In the genomic region with DNA sequence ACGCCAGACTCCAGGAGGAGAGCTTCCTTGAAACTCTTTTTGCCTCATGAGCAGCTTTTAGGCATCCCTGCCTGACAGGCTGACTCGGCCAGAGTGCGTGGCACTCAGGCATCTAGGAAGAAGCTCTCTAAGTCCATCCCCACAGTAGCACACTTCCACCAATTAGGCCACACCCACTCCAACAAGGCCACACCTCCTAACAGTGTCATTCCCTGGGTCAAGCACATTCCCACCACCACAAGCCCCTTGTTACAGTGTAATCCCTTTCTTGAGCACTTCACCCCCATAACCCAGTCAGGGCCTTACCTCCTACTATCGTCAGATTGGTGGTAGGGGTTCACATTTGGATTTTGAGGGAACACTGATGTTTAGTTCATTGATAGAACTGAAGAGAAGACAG, we compare ENCODE assay signal across 15 mouse cellular contexts.
"Had no signal": no experiment of that assay in that cellular context is flagged by ENCODE, and none has a peak within 500 bp of the region (broad histone marks: within the 10 kb centered on the region; RNA-seq: fewer than 3 reads in every experiment).

No protein-coding gene starts in this region.

- H3K9me3 ChIP-seq: kidney, embryonic 15.5 days; limb, embryonic 10.5 days; lung, embryonic 15.5 days; neural tube, embryonic 12.5 days had no signal

- H3K4me1 ChIP-seq: limb, embryonic 10.5 days; neural tube, embryonic 12.5 days had no signal

- H3K27me3 ChIP-seq: kidney, embryonic 15.5 days; lung, embryonic 15.5 days; megakaryocyte, embryonic 14.5 days; neural tube, embryonic 12.5 days had no signal

- H3K36me3 ChIP-seq: kidney, embryonic 15.5 days; lung, embryonic 15.5 days; neural tube, embryonic 12.5 days had no signal

- H3K4me3 ChIP-seq: kidney, embryonic 15.5 days; left cerebral cortex, adult 2 months; limb, embryonic 10.5 days; lung, embryonic 15.5 days; megakaryocyte, embryonic 14.5 days; neural tube, embryonic 12.5 days had no signal

- H3K27ac ChIP-seq: kidney, embryonic 15.5 days; left cerebral cortex, adult 2 months; limb, embryonic 10.5 days; lung, embryonic 15.5 days; macrophage; neural tube, embryonic 12.5 days had no signal

- DNase-seq: kidney, adult 2 months; kidney, postnatal 14 days; lung, postnatal 14 days; right cerebral cortex, postnatal 4 days; spleen, adult 18-20 months; thymus, adult 18-20 months; thymus, postnatal 25 days had no signal

- H3K9ac ChIP-seq: kidney, embryonic 15.5 days; lung, embryonic 15.5 days; neural tube, embryonic 12.5 days had no signal

- H3K4me2 ChIP-seq: kidney, embryonic 15.5 days; liver, embryonic 11.5 days; lung, embryonic 15.5 days; neural tube, embryonic 12.5 days had no signal
